Mouse (Mus musculus) heart, adult 2 months (tissue): Measurements from ENCODE around the gene Xrcc5.

Experiments used
- CTCF ChIP-seq: fragments of 200-600 bp; IDR thresholded peaks from 2 replicates; pipeline ENCODE4 v1.8.1; 2022; ENCODE audit warnings: antibody characterized with exemption, mild to moderate bottlenecking, moderate library complexity
- EP300 ChIP-seq: fragments of 200-500 bp; IDR thresholded peaks from 2 replicates; pipeline ENCODE4 v1.6.1; 2011; ENCODE audit warnings: low read depth, low read length, control low read depth; ENCODE audit not compliant: insufficient read depth
- POLR2A ChIP-seq: fragments of 200-500 bp; IDR thresholded peaks from 2 replicates; pipeline ENCODE4 v1.6.1; 2011; ENCODE audit warnings: mild to moderate bottlenecking, low read depth, low read length, control low read depth; ENCODE audit not compliant: insufficient read depth

- TF ChIP-seq CTCF (no peak), POLR2A (no peak), EP300 (no peak)
Observed at GRCm38 (mm10) chr1:72338341-72338740, 31.1 kb downstream of the Xrcc5 start.
